Mouse (Mus musculus): ENCODE measurements at regions not wholly inside any gene's neighbourhood (a gene's known extent, or its start where the extent isn't known, plus 50 kb on each side); places are given as distances from the start of the nearest gene placed in this dataset.

- DNase-seq = no peak
These were observed 53.9 kb upstream of the Rasgef1b start for GRCm38 (mm10) chr5:99782806-99783205.

DNA sequence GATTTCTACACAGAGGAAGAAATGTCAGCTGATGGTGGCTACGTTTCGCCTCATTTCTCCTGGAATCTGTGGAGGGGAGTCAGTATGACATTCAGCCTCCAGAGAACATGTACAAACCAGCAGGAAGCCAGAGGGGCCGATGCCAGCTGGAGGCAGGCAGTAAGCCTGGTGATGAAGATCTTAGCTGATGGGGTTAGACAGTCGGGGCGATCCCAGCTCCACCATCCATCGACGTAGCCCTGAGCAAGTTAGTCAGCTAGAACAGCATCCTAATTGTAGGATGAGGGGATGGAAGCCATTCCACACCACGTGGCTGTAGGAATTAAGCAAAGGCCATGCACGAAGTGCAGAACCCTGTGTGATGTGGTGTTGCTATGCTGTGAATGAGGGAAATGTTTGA, 57.0 kb upstream of the Rasgef1b start:
- DNase-seq = no peak

- DNase-seq = peak; percentile 10 to 30
These were observed 58.4 kb upstream of the Rasgef1b start for GRCm38 (mm10) chr5:99787239-99787638.

- DNase-seq = no peak
These were observed 59.0 kb upstream of the Rasgef1b start for GRCm38 (mm10) chr5:99787665-99788366.

DNA sequence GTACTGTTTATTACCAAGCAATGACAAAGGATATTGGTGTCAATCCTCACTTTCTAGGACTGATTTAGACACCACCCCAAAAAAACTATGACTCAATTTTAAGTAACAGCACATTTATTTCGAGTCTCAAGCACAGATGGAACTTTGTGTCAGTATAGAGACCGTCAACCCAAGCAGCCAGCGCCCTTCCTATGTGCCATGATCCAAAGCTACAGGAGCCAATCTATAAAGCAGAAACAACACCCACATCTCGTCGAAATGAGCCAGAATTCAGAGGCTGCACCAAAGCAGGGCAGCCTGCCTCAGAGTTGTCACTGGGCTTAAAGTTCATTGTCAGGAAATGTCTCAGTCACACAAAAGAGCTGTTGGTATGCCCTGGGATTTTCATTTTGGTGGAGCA, 61.9 kb upstream of the Rasgef1b start:
- no peak for DNase-seq

DNA sequence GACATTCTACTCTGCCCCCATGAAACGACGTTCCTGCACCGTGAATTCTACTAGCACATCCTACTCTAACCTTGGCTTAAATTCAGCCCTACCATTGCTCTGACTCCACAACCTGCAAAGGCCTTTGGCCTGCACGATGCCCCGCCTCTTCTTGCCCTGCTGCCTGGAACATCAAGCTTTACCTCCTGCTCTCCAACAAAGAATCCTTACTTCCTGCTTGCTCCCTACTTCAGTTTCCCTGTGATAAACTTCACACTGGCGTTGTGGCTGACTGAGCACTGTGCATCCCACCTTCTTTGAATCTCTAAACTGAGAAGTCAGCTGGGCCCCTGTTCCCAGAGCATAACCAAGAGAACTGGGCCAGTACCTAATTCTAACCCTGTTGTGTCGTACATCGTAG, 71.7 kb upstream of the Rasgef1b start:
- DNase-seq = peak in 1 of 2 experiments; percentile 14

DNA sequence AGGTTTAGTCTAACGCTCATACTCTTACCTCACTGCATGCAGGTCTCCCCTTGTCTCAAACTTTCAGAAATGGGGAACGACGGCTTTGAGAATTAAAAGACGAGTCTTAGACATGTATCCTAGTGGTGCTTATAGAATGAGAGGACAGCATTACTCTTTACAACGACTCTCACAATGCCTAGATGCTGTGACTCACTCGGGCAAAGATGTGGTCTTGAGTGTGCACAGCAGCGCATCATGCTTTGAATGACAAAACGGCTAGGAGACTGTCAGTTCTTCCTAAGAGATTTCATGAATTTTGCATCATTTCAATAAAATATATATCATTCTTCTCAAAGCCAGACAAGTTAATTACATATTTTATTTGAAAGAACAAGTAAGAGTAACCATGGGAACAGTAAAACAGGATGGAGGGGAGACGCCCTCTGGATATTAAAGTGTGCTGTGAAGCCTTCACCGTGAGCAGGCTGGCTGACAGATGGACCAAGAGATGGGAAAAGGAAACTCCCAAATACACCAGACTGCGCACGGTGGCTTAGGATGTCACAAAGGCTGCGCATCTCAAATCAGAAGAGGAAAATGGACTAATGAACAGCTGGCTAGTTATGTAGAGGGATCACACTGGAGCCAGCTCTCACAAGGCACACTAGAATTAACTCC, 73.1 kb upstream of the Rasgef1b start:
- no peak for DNase-seq

DNA sequence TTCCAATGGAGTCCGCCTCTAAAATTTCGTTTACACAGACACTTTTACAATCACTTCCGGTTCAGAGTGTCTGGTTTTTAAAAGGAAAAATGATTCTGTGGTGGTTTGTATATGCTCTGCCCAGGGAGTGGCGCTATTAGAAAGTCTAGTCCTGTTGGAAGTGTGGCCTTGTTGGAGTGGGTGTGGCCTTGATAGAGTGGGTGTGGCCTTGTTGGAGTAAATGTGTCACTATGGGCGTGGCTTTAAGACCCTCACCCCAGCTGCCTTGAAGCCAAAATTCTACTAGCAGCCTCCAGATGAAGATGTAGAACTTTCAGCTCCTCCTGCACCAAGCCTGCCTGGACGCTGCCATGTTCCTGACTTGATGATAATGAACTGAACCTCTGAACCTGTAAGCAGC, 79.2 kb upstream of the Vamp9 start:
- DNase-seq = no peak

- no peak for DNase-seq
These were observed 77.5 kb upstream of the Vamp9 start for GRCm38 (mm10) chr5:99828516-99828915.

DNA sequence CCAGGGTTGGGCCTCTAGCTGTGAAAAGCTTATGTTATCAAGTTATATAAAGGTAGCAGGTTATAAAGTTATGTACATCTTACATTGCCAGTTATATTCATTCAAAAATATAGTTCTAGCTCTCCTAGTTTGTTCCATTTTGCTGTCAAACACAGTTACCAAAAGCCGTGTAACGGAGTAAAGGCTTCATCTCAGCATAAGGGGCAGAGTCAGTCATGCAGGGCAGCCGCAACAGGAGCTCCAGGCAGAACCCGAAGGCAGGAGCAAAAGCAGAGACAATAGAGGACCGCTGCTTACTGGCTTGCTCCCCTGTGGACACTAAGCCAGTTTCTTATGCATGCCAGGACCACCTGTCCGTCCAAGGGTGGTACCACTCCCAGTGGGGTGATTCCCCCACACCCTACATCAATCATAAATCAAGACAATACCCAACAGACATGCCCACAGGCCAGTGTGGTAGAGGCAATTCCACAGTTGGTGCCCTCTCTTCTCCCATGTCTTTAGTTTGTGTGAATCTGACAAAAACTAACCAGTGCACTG, 67.7 kb upstream of the Vamp9 start:
- DNase-seq = no peak

DNA sequence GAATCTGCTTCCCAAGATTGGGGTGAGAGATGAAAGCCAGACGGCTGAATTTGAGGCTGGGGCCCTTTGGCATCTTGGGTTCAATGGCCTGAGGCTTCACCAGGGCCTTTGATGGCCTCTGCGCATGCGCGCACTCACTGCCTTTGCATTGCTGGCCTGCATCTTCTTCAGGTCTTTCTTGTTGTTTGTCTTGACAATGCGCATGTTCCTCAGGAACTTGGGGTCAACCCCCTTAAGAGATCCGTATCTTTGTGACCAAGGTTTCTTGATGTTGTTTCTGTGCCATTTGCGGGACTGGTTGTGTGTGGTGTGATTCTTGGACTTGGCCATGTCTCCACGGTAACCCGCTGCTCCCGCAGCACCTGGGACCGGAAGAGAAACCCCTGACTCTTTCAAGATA, 66.4 kb upstream of the Vamp9 start:
- DNase-seq = no peak

DNA sequence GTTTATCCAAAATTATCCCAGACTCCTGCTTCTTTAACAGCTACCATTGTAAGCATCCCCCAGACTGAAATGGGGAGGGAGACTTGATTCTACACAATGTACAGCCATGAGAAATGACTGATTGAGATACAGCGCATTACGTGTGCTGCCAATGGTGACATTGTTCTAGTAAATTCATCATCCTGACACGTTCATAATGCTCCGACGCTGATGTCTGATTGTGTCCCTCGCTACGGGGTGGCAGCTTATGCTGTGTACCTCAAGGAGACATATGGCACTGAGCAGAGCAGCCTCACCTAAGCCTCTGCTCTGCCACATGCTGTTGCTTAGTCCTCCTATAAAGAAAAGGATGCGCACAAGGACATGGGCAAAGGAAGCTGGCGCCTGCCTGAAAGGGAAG, 65.2 kb upstream of the Vamp9 start:
- no peak for DNase-seq

DNA sequence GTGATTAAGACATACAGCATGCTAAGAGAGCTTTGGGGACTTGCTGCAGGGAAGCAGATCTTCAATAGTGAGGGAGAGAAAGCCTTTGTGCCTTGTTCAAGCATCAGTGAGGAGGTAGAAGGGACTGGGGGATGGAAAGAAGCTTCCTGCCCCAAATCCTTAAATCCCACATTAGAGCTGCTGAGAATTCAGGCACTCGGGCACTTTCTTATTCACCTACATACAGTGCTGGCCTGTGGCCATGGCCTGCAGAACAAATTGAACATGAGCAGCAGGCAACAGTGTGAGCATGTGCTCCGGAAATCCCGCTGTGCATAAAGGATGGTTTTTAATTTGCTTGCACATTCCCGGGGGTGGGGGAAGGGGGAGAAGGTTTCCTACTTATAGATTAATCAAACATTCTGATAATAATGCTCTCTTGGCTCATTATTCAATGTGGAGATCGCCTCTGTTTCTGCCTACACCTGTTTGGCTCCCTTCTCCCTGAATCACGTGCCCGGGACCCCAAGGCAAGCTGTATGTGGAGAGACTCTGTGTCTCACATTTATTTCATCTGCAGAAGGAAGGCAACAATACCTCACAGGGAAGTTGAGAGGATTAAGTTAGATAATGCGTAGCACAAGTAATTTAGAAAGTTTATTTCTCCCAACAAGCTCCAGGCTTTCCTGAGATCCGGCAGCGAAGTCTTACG, 60.3 kb upstream of the Vamp9 start:
- no peak for DNase-seq

DNA sequence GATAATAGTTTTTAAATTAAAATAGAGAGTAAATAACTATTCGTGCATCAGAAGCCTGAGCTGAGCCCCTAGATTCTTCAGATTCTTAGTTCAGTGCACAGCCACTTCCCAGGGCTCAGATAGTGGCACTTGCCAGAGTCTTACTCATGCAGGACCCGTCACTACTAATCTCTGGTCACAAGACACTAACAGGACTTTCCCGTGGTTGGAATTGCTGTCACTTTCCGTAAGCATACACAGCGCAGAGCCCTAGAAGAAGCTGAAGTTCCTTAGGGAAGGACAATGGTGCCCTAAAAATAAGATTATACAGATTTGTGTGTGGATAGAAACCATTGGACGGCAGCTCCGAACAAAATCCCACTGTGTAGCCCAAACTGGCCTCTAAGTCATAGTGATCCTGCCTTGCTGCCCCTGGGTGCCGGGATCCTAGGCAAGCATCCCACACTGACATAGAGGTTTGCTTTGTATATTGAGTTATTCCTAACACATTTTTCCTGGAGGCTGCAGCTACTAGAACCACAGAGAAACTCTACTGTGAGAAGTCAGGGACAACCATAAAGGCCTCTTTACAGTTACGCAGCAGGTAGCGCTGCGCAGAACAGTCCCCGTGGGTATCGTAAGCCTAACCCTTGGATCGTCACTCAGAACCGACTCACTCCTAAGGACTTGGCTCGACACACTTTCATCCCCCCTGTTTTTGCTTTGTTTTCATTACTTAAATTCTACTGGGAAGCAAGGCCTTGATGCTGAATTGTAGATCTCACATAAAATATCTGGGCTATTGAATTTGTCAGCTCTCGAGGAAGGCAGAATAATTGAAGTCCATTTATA, 57.7 kb upstream of the Vamp9 start:
- no peak for DNase-seq

DNA sequence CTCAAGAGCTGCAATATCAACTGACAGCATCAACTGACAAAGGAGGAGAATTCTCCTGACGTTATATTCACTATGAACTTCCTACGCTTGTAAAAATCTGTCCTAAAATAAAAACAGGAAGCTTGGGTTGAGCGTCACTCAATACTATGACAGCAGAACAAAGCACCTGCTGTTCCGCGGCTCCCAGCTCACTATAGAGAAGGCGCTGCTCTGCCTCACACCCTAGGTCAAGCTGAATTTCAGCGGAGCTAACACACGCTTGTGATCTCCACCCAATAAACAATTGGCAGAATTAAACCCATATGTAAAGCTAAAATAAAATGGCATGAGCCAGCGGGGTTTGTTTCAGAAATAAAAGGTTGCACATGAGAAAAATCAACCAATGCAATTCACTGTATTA, 57.1 kb upstream of the Vamp9 start:
- no peak for DNase-seq

- DNase-seq = no peak
These were observed 53.7 kb upstream of the Vamp9 start for GRCm38 (mm10) chr5:99852316-99852715.
